In genomic region chr9:57230146-57230783, GRCm38 (mm10) we compare ENCODE assay signal across 17 mouse cellular contexts. TPM values are rescaled to one million over a fixed set of nuclear protein-coding genes. Genes with fewer than 3 reads are reported as not detected.
DNase-seq lines count a peak whose midpoint lies in the region; ATAC-seq and TF ChIP-seq lines count a peak whose summit lies in the region.
"Had no signal": no experiment of that assay in that cellular context is flagged by ENCODE, and none has a peak within 500 bp of the region (broad histone marks: within the 10 kb centered on the region; RNA-seq: fewer than 3 reads in every experiment).

No protein-coding gene starts in this region.

- TF ChIP-seq CTCF in lung, embryonic 14.5 days (IDR thresholded peaks at IDR 0.05; ENCODE audit: low read depth) = no peak
- TF ChIP-seq CTCF in kidney, postnatal 0 days (IDR thresholded peaks at IDR 0.05; ENCODE audit: low read depth) = no peak

- peak; percentile 58; the same call in 1 of the 2 replicates for ATAC-seq in lung, embryonic 14.5 days (ENCODE audit: insufficient read depth)
- peak; percentile 36; the same call in 1 of the 2 replicates for ATAC-seq in kidney, postnatal 0 days (replicated peaks; ENCODE audit: low FRiP score, low read depth)
- ATAC-seq: CD4-positive, CD25-positive, alpha-beta regulatory T cell, adult 4 months; hindbrain, postnatal 0 days had no signal

- no peaks in the 10 kb centered on the region for H3K9me3 ChIP-seq in lung, embryonic 14.5 days (ENCODE audit: low read depth, low read length)
- H3K9me3 ChIP-seq in embryonic facial prominence, embryonic 10.5 days = no peaks in the 10 kb centered on the region
- no peaks in the 10 kb centered on the region for H3K9me3 ChIP-seq in kidney, postnatal 0 days (replicated peaks; ENCODE audit: low read length)
- H3K9me3 ChIP-seq: limb, embryonic 15.5 days had no signal

- no peak overlapping the region for H3K9ac ChIP-seq in lung, embryonic 14.5 days
- H3K9ac ChIP-seq in kidney, postnatal 0 days (ENCODE audit: low read depth, low read length) = no peak overlapping the region
- H3K9ac ChIP-seq: limb, embryonic 15.5 days had no signal

- H3K27ac ChIP-seq in lung, embryonic 14.5 days (ENCODE audit: low read depth) = no peak overlapping the region
- H3K27ac ChIP-seq in embryonic facial prominence, embryonic 10.5 days (replicated peaks) = no peak overlapping the region
- H3K27ac ChIP-seq in kidney, postnatal 0 days = peak overlapping the region; percentile 54
- H3K27ac ChIP-seq: hindbrain, postnatal 0 days; limb, embryonic 15.5 days had no signal

- no peaks in the 10 kb centered on the region for H3K27me3 ChIP-seq in lung, embryonic 14.5 days (ENCODE audit: insufficient read depth, low read length)
- no peaks in the 10 kb centered on the region for H3K27me3 ChIP-seq in embryonic facial prominence, embryonic 10.5 days (replicated peaks; ENCODE audit: low read depth, poor library complexity, severe bottlenecking)
- no peaks in the 10 kb centered on the region for H3K27me3 ChIP-seq in kidney, postnatal 0 days (ENCODE audit: insufficient read depth, low read length)
- H3K27me3 ChIP-seq: limb, embryonic 15.5 days had no signal

- peak; percentile 75 for DNase-seq in lung, embryonic 14.5 days
- DNase-seq in lung, postnatal 25 days (ENCODE audit: low spot score) = no peak
- peak; percentile 45 for DNase-seq in embryonic facial prominence, embryonic 10.5 days (ENCODE audit: low spot score)
- DNase-seq in kidney, postnatal 0 days (ENCODE audit: low spot score) = no peak
- peak; percentile 34 for DNase-seq in lung, postnatal 10 days
- DNase-seq in spleen, postnatal 14 days (ENCODE audit: low spot score in 2 of 2) = no peak
- no peak for DNase-seq in layer of hippocampus, adult 8-10 months (ENCODE audit: low spot score in 2 of 2)
- DNase-seq in gastrocnemius, postnatal 14 days = no peak
- DNase-seq: cerebellum, adult 11-12 months; heart, postnatal 36 days; layer of hippocampus, adult 9-11 months; midbrain, embryonic 14.5 days; thymus, postnatal 25 days had no signal

- intact Hi-C loops in gastrocnemius, postnatal 14 days (cut with DNase I; ENCODE audit: low total_unique reads) = no loop called here

- no peak overlapping the region for H3K4me2 ChIP-seq in lung, embryonic 14.5 days
- H3K4me2 ChIP-seq in kidney, postnatal 0 days (ENCODE audit: low read length) = no peak overlapping the region
- H3K4me2 ChIP-seq: limb, embryonic 15.5 days had no signal

- WGBS in lung, embryonic 14.5 days = 39% methylated on average over 9 of the region's 9 CpGs
- WGBS in embryonic facial prominence, embryonic 10.5 days = 60% methylated on average over 9 of the region's 9 CpGs
- 35% methylated on average over 9 of the region's 9 CpGs for WGBS in kidney, postnatal 0 days

- peaks cover 6% of the 10 kb centered on the region for H3K4me1 ChIP-seq in lung, embryonic 14.5 days (ENCODE audit: insufficient read depth)
- H3K4me1 ChIP-seq in embryonic facial prominence, embryonic 10.5 days = peaks cover 9% of the 10 kb centered on the region
- peaks cover 10% of the 10 kb centered on the region; the same call in 1 of the 2 replicates for H3K4me1 ChIP-seq in kidney, postnatal 0 days (replicated peaks; ENCODE audit: insufficient read depth, low read length)

- H3K4me3 ChIP-seq in lung, embryonic 14.5 days (ENCODE audit: low read depth, low read length) = no peak overlapping the region
- no peak overlapping the region for H3K4me3 ChIP-seq in embryonic facial prominence, embryonic 10.5 days
- no peak overlapping the region for H3K4me3 ChIP-seq in kidney, postnatal 0 days (replicated peaks; ENCODE audit: low read depth, low read length)
- H3K4me3 ChIP-seq: limb, embryonic 15.5 days had no signal

- no peaks in the 10 kb centered on the region for H3K36me3 ChIP-seq in lung, embryonic 14.5 days (ENCODE audit: insufficient read depth)
- H3K36me3 ChIP-seq in embryonic facial prominence, embryonic 10.5 days (replicated peaks) = no peaks in the 10 kb centered on the region
- H3K36me3 ChIP-seq in kidney, postnatal 0 days (ENCODE audit: insufficient read depth, low read length) = no peaks in the 10 kb centered on the region
- H3K36me3 ChIP-seq: limb, embryonic 15.5 days had no signal

RNA-seq across cellular contexts. Expression of gene Trcg1, which starts 6.1 kb away (rescaled TPM):
- not detected in 2 replicates for polyA plus RNA-seq in lung, embryonic 14.5 days (2014; fragmentation: Nextera tagmentation; extraction: Ambion mirVana)
- 0.07 TPM in 1 of 2 replicates, not detected in the other for polyA plus RNA-seq in embryonic facial prominence, embryonic 10.5 days (2016; fragmentation: Nextera tagmentation; extraction: Ambion mirVana)
- polyA plus RNA-seq in kidney, postnatal 0 days (2015; fragmentation: Nextera tagmentation; extraction: Ambion mirVana) = 0.04 TPM in 1 of 2 replicates, not detected in the other
- total RNA-seq in layer of hippocampus, adult 8-10 months (2022) = not detected
- total RNA-seq in gastrocnemius, postnatal 14 days (2021) = not detected
- total RNA-seq: heart, adult 8-10 months; heart, postnatal 36 days; hindbrain, postnatal 0 days had no signal
- polyA plus RNA-seq: CD4-positive, CD25-positive, alpha-beta regulatory T cell, adult 4 months; hindbrain, postnatal 0 days; limb, embryonic 15.5 days; midbrain, embryonic 14.5 days had no signal

RNA-seq across cellular contexts. Expression of gene 1700017B05Rik, which starts 32.1 kb away (rescaled TPM):
- polyA plus RNA-seq in lung, embryonic 14.5 days (2014; fragmentation: Nextera tagmentation; extraction: Ambion mirVana) = 25.6 and 26.3 TPM in 2 replicates
- 15.6 and 16.8 TPM in 2 replicates for polyA plus RNA-seq in embryonic facial prominence, embryonic 10.5 days (2016; fragmentation: Nextera tagmentation; extraction: Ambion mirVana)
- polyA plus RNA-seq in kidney, postnatal 0 days (2015; fragmentation: Nextera tagmentation; extraction: Ambion mirVana) = 13.1 and 13.6 TPM in 2 replicates
- total RNA-seq in layer of hippocampus, adult 8-10 months (2022) = 10 to 100 TPM; 25.0 to 43.8 (median 34.1) TPM
- total RNA-seq in gastrocnemius, postnatal 14 days (2021) = 1 to 10 TPM; 6.4 to 7.3 TPM

Comparison
In these comparisons a context has a peak if more than half of its experiments do, and no peak if none do; other contexts are left out.
1. DNase-seq: peak in lung, embryonic 14.5 days (single experiment), embryonic facial prominence, embryonic 10.5 days (single experiment) and lung, postnatal 10 days (single experiment); none in lung, postnatal 25 days (single experiment), kidney, postnatal 0 days (single experiment), spleen, postnatal 14 days (0 of 2), layer of hippocampus, adult 8-10 months (0 of 2) and gastrocnemius, postnatal 14 days (single experiment).